In genomic region chr17:47010722-47011660, GRCm38 (mm10) we compare ENCODE assay signal across 8 mouse cellular contexts. TPM values are rescaled to one million over a fixed set of nuclear protein-coding genes. Genes with fewer than 3 reads are reported as not detected.
A peak's percentile ranks its signal among the peaks of the same experiment; 100 is the strongest.
DNase-seq lines count a peak whose midpoint lies in the region; ATAC-seq and TF ChIP-seq lines count a peak whose summit lies in the region.

No protein-coding gene starts in this region.

- peak overlapping the region; percentile 47 for H3K27ac ChIP-seq in hindbrain, embryonic 14.5 days

- in situ Hi-C loops in Patski (cut with MboI; ENCODE audit: low pct_unique_long_range_greater_than_20kb), result no loop called here

- peaks cover 19% of the 10 kb centered on the region for H3K27me3 ChIP-seq in Patski
- H3K27me3 ChIP-seq in hindbrain, embryonic 14.5 days (ENCODE audit: control insufficient read depth, insufficient read depth, low read length), result no peaks in the 10 kb centered on the region

- no peaks in the 10 kb centered on the region for H3K9me3 ChIP-seq in hindbrain, embryonic 14.5 days (ENCODE audit: control insufficient read depth, low read length)

- H3K36me3 ChIP-seq in hindbrain, embryonic 14.5 days (replicated peaks; ENCODE audit: control insufficient read depth, insufficient read depth), result peaks cover 8% of the 10 kb centered on the region; the same call in 1 of the 2 replicates

- CTCF ChIA-PET in Patski (lab: Charles Lee), result interaction anchor here (1.0 kb wide), 1 partner anchor 41 kb away, joined by 3 read pairs; no protein-coding TSS in a partner anchor

- DNase-seq in Patski (ENCODE audit: low read depth, low spot score), result peak; percentile 37
- DNase-seq in cerebellum, adult 8-10 months, result peak; percentile 56
- peak; percentile 80 for DNase-seq in hindbrain, embryonic 14.5 days (ENCODE audit: low spot score)
- peak; percentile 33 to 47 for DNase-seq in layer of hippocampus, postnatal 25 days (ENCODE audit: extremely low spot score in 1 of 2, low spot score in 1 of 2)
- peak; percentile 85 for DNase-seq in lung, postnatal 36 days
- DNase-seq in right cerebral cortex, adult 18-20 months, result peak; percentile 76
- DNase-seq in urinary bladder, postnatal 4 days (ENCODE audit: low spot score in 2 of 2), result peak; percentile 57 to 67

- WGBS in hindbrain, embryonic 14.5 days, result 13% methylated on average over 25 of the region's 25 CpGs

- ATAC-seq in Patski, result peak; percentile 49
- ATAC-seq in frontal cortex, adult (ENCODE audit: low TSS enrichment), result peak; percentile 63
- ATAC-seq in hindbrain, embryonic 14.5 days (ENCODE audit: low FRiP score), result peak; percentile 67

- peak overlapping the region; percentile 81 for H3K4me3 ChIP-seq in hindbrain, embryonic 14.5 days (replicated peaks; ENCODE audit: low read length)

- no peak overlapping the region; the same call in 1 of the 2 replicates for H3K9ac ChIP-seq in hindbrain, embryonic 14.5 days

- peak overlapping the region; percentile 84 for H3K4me2 ChIP-seq in hindbrain, embryonic 14.5 days (replicated peaks)

- no peak for TF ChIP-seq CTCF in Patski (IDR thresholded peaks at IDR 0.05)

- H3K4me1 ChIP-seq in hindbrain, embryonic 14.5 days (replicated peaks; ENCODE audit: control insufficient read depth, insufficient read depth, low read length), result peaks cover 12% of the 10 kb centered on the region

- POLR2A ChIA-PET in Patski (lab: Charles Lee), result interaction anchor here (0.7 to 1.2 kb wide), 7 partner anchors 11 to 293 kb away, joined by 3 to 9 read pairs (median 3); no protein-coding TSS in a partner anchor

RNA-seq across cellular contexts. Expression of gene Ubr2, which starts 0.6 kb away (rescaled TPM):
- 60.9 TPM for polyA plus RNA-seq in Patski (2021)
- polyA plus RNA-seq in hindbrain, embryonic 14.5 days (2014; fragmentation: Nextera tagmentation; extraction: Ambion mirVana), result 22.5 and 22.9 TPM in 2 replicates
- 10 to 100 TPM; 51.5 to 59.1 TPM for total RNA-seq in layer of hippocampus, postnatal 25 days (2021)

Comparison
In these comparisons a context has a peak if more than half of its experiments do, and no peak if none do; other contexts are left out.
1. Peak in every context shown above with its lines: DNase-seq, ATAC-seq, H3K4me3 ChIP-seq and H3K27ac ChIP-seq.